Mouse (Mus musculus) adrenal gland, adult (tissue): ENCODE data around the gene Fam210b.
"Not testable (repeated sequence)": the region's sequence is repeated elsewhere in the genome, so short reads cannot be mapped to it uniquely, and the experiment has no call there.

Source experiments
- DNase-seq, 2 experiments: peaks; one replicate each; pipeline ENCODE4 v3.0.0; 2022 to 2023; ENCODE audit warnings: low spot score in 1 of 2; ENCODE audit not compliant: inconsistent age in 2 of 2

Fam210b gene

DNA sequence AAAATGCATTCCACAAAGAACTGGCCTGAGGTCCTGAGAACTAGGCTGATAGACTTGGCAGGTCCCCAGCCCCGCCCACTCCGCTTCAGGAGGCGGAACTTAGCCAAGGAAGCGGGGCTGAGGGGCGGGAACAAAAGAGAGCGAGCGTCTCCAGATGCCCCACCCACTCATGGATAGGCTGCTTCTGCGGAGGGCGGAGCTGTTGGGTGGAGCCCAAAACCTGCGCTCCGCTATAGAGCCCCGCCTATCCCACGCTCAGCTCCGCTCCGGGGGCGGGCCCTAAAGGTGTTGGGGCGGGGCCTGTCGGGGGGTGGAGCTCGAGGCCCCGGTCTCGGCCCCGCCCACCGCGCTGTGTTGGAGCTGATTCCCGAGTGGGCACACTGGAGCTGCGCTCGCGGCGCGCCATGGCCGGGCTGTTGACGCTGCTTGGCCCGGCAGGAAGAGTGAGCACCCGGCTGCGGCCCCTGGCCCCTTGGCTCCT is at the start of gene Fam210b:
Gene Fam210b, plus strand, starts transcription at position 308 of the 481 bp plus-strand sequence.
- DNase-seq = peak; percentile 99

DNA sequence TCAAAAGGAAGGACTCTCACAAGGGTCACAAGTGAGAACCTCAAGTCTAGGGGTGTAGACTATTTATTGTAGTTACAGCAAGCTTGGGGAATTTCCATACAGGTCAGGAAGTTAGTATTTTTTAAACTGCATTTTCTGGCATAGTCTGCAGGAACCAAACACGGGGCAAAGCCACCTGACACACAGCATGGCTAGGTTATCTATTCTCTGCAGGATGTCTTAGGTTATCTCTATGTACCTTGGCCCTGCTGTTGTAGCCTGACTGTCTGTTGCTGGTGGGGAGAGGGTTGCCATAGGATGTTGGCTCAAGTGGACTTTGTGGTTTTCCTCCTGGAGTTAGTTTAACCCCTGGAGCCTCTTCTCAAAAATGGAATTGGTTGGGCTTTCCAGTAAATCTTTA is 47.3 kb upstream of the Fam210b start:
- DNase-seq = no peak

DNA sequence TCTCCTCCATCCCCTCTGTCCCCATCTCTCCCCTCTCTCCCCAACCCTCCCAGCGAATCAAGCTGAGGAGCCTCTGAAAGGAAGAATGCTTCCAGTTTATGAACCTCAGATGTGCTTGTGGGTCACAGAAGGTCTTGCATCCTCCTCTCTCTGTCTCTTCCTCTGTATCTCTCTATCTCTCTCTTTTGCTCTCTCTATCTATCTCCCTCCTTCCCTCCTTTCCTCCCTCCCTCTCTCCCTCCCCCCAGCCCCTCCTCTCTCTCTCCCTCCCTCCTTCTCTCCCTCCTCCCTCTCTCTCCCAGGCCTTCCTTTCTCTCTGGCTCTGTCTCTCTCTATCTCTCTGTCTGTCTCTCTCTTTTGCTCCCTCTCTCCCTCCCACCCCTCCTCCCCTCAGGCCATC is 46.8 kb upstream of the Fam210b start:
- no peak for DNase-seq

DNA sequence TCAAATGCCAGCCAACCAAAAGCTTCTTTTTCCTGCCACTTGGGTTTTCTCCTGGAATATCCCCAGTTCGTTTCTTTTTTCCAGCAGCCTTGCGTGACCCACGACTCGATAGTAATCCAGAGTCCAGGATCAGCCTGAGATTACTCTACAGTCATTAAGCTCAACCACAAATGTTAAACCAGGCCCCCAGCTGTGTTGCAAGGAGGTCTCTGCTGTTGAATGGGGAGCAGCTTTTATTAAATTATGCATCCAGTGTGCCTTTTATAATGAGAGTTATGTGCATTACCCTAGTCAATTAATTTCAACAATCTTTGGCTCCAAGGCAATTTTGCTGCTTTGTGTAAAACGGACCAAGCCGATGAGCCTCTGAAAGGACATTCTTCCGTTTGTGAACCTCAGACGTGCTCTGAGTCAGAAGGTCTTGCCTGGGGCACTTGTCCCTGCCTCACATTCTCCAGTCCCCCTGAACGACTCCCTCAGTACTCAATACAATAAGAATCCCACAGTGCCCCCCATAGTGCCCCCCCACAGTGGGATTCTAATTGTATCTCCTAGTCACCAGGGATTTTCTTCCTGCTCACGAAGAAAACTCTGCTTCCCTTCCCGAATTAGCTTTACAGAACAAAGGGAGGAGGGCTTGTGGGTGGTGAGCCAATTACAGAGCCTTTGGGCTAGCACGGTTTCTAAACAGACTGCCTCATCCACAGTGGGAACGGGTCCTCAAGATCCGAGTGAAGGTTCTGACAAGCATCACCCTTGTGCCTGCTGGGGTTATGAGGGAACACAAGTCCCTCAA is 46.0 kb upstream of the Fam210b start:
- DNase-seq = no peak

DNA sequence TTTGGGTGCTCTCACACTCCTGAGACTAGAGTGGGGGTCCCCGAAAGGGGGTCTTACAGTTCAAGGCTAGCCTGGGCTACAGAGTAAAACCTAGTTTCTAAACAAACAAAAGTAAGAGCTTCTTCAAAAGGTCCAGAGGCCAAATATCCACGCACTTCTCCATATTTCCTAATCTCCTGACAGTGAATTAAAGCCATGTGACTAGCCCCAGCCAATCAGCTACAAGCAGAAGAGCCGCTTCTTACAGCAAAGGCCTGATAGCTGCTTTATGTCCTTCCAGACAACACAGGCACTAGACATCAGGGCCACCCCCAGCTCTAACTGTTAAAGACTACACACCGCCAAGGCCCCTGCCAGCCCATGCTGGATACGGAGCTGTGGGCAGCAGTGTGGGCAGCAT is 43.0 kb upstream of the Fam210b start:
- DNase-seq = no peak

DNA sequence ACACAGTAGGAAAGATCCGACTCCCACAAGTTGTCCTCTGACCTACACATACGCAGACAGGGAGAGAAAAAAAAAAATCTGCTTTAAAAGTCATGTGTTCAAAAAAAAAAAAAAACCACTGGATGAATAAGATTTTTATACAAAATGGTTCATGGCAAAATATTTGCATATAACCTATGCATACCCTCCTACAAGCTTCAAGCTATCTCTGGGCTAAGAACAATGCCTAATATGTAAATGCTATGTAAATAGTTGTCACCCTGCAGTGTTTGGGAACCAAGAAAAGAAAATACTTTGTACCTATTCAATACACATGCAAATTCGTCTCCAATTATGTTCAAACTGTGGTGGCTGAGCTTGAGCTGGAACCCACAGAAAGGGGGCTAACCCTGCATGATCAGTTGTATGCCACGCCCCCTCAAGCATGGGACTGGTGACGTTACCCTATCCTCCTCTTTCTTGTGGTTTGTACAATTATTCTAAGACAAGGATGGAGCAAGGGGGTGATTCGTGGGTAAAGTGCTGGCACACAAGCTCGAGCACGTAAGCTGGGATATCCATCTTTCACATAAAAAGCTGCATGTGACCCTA is 41.2 kb upstream of the Fam210b start:
- DNase-seq = no peak

DNA sequence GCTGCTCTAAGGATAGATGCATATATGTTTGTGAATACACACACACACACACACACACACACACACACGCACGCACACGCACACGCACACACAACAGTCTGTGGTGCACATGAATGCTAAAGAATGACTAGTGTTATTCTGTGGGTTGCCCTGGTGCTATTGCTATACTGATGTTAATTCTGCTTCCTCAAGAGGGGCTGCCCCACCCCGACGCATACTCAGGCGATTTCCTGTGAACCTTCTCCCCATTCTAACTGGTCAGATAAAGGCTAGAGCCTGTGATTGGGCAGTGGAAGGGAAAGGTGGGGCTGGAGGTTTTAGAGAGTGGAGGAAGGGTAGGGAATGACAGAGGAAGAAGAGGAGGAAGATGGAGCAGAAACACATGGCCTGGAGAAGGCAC is 39.8 kb upstream of the Fam210b start:
- not testable (repeated sequence) for DNase-seq

DNA sequence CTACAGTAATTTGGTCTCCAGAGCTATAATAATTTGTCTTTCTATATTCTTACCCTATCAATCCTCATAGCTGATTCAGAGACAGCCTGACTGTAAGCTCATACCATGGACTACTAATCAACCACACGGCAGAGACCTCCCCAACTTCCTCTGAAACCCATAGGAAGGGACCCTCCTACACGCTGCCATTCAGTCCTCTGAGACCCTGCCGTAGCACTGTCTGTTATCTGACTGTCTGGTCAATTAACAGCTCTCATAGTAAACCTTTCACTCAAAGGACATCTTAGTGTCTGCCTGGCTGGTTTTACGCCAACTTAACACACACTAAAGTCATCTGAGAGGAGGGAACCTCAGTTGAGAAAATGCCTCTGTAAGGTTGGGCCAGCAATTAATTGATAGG is 38.8 kb upstream of the Fam210b start:
- DNase-seq = no peak

DNA sequence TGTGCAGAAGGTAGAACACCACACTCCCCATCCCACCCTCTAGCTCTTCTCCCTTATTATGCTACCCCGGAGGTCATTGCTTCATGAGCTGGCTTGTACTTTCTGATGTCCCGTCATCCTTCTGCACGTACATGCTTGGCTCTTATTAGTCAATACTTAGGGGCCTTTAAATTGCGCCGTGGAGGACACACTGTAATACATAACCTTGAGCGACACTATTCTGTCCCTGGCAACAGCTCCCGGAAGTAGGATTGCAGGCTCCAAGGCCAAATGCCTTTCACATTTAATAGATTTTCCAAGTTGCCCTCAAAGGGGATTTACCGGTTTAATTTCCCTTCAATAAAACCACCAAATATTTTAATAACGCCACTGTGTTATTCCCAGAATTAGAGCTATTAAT is 33.6 kb upstream of the Fam210b start:
- DNase-seq = peak; percentile 70 to 88

DNA sequence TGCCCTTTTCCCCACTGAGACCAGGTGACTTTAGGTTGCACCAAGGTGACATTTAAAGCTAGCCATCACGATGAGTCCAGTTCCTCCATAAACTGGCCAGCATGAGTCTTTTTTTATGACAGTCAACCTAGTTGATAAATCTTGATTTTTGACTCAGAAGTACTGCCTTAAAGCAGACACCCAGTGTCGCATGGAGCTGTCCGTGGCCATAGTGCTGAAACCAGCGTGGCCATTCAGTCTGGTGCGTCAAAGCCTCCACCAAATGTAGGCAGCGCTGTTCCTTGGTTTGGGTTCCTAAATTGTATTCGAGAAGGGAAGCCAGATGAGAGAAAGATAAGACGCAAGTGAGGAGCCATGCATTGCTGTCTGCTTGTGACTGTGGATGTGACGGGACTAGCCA is 24.5 kb upstream of the Fam210b start:
- peak; percentile 73 to 91 for DNase-seq

DNA sequence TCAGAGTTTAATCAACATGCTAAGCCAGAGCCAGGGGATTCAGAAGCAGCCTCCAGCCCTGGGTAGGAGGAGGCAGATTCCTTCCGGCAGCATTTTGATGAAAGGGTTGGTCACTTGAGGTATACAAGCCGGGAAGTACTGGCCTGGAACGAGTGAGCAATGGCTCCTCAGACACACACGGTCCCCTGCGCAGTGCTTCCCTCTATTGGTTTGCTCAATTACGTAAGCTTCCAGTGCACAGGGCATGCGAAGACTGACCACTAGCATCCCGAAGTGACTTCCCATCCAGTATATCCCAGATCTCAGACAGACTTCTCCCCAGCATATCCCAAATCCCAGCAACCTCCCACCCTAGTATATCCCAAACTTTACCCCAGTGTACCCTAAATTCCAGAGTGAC is 17.1 kb upstream of the Fam210b start:
- no peak for DNase-seq

DNA sequence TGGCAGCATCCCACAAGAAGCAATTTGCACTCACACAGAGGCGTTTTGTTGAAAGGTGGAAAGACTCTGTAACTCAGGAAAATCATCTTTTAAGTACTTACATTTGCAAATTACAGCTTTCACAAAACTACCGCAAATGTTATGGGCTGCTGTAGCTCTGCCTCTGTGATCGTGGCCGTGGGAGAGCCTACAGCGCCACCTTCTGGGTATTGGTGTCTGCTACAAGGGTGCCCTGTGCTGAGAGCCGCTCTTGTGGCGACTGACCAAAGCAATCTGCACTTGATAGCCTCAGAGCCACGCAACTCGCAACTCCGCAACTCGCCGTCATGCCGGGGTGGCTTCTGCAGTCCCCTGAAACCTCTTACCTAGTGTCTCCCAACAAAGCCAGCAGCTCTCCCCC is 16.2 kb upstream of the Fam210b start:
- DNase-seq = peak; percentile 66 to 89

DNA sequence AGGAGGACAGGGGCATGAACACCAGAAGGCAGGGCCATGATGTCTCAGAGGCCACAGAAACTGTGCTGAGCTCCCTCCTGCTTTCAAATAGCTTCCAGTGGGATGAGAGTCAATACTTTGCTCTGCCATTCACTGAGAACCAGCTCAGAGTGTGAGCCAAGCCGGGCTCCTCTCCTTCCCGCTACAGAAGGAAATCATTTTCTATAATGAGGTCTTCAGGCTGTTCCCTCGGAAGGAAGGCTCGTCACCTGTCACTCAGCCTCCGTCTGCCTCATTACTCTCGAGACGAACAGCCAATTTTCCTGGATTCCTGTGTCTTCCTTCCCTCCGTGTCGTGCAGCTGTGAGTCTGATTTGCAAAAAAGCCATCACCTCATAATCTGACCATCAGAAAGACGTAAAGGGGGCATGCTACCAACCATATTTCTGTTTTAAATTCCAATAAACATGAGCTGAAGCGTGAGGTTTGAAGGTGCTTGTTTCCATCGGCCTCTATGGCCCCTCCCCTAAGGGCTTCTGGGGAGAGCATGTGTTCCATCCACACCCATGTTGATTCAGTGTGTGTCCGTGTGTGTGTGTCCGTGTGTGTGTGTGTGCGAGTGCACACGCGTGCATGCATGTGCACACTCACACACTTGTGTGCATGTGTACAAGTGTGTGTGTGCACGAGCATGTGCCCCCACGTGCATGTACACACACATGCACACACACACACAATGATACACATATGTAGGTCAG is 7.0 kb upstream of the Fam210b start:
- DNase-seq = no peak

DNA sequence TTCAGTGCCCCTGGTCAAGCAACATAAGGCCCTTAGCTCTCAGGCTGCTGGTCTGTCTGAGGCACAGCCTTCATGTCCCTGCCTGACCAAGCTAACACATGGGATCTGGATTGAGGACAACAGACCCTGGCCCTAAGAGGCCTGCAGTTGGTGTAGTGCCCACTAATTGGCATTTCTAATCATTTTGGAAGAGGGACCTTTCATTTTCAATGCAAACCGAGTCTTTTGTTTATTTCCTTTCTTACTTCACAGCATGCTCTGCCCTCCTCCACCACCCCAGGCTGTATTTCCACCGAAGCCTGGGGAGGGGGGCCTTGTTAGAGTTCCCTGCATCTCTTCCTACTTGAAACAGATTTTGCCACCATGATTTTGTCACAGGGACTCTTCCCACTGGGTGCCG is 4.4 kb upstream of the Fam210b start:
- no peak for DNase-seq

DNA sequence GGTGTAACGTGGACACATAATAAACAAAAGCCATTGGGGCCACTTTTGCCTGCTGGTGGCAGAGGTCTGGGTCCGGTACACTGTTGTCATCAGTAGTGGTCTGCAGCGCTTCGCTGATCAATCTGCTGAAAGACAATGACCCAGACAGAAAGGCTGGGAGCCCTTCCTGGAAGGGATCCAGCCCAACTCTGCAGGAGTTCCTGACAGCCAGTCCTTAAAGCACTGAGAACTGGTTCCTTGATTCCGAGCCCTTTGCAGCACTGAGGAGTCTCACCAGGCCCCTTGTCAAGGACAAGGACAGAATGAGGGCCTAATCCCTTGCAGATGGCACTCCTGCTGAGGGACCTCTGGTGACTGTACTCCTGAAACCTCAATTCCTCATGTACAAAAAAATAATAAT is 3.8 kb upstream of the Fam210b start:
- no peak for DNase-seq

DNA sequence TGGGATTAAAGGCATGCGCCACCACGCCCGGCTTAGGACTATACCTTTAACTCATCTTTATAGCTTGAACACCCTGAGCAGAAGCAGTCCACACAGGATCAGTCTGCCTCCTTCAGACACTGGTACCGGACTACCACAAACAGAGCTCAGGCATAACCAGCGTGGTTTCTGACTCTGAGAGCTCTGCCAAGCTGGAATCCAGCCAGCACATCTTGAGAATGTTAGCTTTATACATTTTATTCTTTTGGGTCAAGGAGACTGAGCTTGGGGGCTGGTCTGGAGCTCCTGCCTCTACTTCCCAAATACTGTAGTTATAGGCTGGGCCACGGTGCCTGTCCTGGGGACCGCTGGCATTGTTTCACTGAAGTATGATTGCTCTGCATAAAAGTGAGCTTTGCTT is 1.6 kb upstream of the Fam210b start:
- DNase-seq = peak in 1 of 2 experiments; percentile 47

DNA sequence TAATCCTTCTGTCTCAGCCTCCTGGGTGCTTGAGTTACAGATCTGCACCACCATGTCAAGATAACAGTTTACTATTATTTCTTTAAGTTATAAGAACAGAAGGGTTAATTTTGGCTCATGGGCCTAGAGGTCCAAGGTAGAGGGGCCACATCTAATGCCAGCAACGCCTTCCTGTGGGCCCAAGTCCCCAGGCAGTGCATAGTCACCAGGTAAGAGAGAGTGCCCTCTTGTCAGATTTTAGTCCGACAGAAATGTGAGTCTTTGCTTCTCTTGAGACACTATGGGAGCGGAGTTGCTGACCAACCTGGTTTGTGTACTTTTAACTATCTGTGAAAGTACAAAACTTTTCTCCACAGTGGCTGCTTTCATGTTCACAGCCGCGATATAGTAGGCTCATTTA is 696 bp upstream of the Fam210b start:
- DNase-seq = no peak

DNA sequence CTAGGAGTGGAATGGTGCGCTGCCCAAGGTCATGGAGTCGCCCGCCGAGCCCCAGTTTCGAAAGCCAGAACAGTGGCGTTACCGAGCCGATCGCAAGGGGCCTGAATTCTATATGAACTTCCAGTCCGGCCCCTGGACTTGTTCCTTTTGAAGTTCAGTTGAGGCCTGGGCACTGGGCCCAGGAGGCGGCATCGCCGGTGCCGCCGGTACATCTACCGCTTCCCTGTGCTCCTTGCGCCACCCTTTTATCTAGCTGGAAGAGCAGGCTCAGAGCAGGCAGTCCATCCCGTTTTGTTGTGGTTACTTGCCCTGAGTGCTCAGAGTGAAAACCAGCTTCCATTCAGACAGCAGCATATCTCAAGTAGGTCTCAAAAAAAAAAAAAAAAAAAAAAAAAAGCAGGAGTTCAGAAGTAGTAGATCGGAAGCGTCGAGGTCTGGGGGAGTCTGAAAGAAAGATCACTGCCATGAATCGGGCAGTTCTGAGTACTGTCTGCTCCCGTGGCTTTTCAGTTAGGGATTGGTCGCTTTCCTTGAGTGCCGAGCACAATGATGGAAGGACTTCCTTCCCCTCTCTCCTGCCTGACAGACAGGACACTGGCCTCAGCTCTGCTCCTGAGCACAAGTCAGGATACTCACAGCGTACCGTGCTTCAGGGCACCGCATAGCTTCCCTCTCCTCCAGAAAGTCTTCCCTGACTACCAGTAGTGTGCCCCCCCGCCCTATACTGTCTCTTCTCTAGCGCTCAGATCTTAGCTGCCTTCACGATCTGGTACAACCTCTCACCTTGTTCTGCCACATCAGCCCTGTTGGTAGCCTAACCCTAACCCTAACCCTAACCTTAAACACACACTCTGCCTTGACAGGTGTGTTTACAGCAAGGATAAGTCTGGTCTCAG is 917 bp downstream of the Fam210b start:
- peak; percentile 74 to 85 for DNase-seq

DNA sequence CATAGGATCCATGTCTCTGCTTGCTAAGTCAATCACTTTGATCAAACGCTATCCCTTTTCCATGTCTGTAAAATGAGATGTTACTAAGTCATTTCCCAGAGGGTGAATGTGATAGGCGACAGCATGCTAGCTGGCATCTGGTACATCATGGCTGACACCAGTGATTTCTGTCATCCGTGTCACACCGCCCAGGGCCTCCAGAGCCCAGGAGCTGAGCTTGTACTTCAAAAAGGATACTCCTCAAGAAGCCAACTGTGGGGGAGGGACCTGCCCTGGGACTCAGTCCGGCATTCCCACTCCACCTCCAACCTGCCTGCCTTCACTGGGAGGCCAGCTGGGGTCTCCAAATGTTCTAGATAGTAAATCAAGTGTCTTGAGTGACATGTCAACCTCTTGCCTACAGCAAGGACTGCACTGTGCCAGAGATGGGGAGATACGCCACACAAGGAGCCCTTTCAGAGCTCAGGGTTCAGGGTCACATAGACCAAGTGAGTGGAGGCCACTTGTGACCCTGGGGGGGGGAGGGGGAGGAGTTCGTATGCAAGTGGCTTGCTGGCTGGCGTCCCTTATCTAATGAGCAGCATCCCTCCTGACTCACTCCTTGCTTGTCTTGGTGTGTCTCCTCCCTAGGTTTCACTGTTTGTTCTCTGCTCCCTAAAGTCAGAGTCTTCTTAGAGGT is 1.7 kb downstream of the Fam210b start:
- DNase-seq = peak; percentile 41 to 70

DNA sequence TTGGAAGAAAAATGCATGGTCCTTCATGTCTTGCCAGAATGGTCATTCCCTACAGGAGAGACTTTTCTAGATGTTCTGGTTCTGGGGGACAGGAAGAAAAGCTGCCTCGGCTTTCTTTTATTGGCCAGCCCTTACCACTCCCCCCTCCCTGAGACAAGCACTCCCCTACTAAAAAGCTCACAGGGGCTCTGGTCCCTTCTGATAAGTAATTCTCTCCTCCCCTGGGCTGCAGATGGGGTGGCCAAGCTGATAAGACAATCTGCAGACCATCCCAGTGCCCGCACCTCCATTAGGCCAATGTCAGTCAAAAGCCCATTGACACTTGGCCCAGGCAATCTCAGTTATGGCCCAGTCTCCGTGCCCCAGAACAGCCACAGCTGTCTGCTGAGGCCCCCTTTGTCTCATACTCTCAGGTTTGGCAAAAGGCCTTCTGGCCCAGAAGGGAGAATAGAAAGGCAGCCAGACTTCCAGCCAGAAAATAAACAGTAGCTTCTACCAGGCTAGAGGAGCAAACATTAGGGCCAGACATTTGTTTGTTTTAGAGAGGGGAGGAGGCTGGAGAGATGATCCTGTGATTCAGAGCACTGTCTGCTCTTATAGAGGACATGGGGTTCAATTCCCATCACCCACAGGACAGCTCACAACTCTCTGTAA is 3.1 kb downstream of the Fam210b start:
- DNase-seq = no peak
